8 mouse cellular contexts compared by ENCODE assay signal in genomic region chr6:124915942-124916694, GRCm38 (mm10). TPM values are rescaled to one million over a fixed set of nuclear protein-coding genes. Genes with fewer than 3 reads are reported as not detected.
A peak's percentile ranks its signal among the peaks of the same experiment; 100 is the strongest.
DNase-seq lines count a peak whose midpoint lies in the region; ATAC-seq and TF ChIP-seq lines count a peak whose summit lies in the region.

No protein-coding gene starts in this region.

- intact Hi-C loops in gastrocnemius, adult 2 months (cut with DNase I): loop anchor here (5.0 kb wide), 3 partner anchors 91 to 166 kb away; partner anchors contain the start of genes Atn1, Gm45234 and Zfp384

- H3K27me3 ChIP-seq in kidney, embryonic 14.5 days (ENCODE audit: control insufficient read depth, insufficient read depth, low read length): no peaks in the 10 kb centered on the region
- peaks cover 50% of the 10 kb centered on the region for H3K27me3 ChIP-seq in liver, embryonic 11.5 days (replicated peaks; ENCODE audit: control insufficient read depth, insufficient read depth, low read length)

- H3K4me3 ChIP-seq in gastrocnemius, adult 2 months: peak overlapping the region; percentile 91
- peak overlapping the region; percentile 82 for H3K4me3 ChIP-seq in bone marrow macrophage, adult 2 months (ENCODE audit: insufficient read depth, low read length)
- H3K4me3 ChIP-seq in kidney, embryonic 14.5 days (ENCODE audit: low read length): peak overlapping the region; percentile 78
- peak overlapping the region; percentile 88 for H3K4me3 ChIP-seq in liver, embryonic 11.5 days (ENCODE audit: low read depth, low read length)

- H3K4me1 ChIP-seq in bone marrow macrophage, adult 2 months (ENCODE audit: control insufficient read depth, insufficient read depth, low read length): peaks cover 56% of the 10 kb centered on the region
- H3K4me1 ChIP-seq in kidney, embryonic 14.5 days (ENCODE audit: control insufficient read depth, insufficient read depth, low read length): peaks cover 46% of the 10 kb centered on the region
- H3K4me1 ChIP-seq in liver, embryonic 11.5 days (replicated peaks; ENCODE audit: control insufficient read depth, insufficient read depth, low read length): peaks cover 26% of the 10 kb centered on the region

- TF ChIP-seq CTCF in gastrocnemius, adult 2 months (IDR thresholded peaks at IDR 0.05): no peak
- TF ChIP-seq CTCF in bone marrow macrophage, adult 2 months (IDR thresholded peaks at IDR 0.05; ENCODE audit: low read depth, low read length): no peak

- DNase-seq in gastrocnemius, adult 2 months: no peak
- DNase-seq in gastrocnemius, postnatal 10 days: no peak
- DNase-seq in frontal cortex, postnatal 10 days (ENCODE audit: low spot score in 2 of 2): peak; percentile 57 to 73
- DNase-seq in liver, embryonic 11.5 days (ENCODE audit: low spot score): peak; percentile 43
- peak; percentile 72 for DNase-seq in right cerebral cortex, postnatal 25 days
- DNase-seq in urinary bladder, postnatal 14 days (ENCODE audit: low spot score): no peak

- TF ChIP-seq POLR2A in bone marrow macrophage, adult 2 months (IDR thresholded peaks at IDR 0.05; ENCODE audit: borderline replicate concordance, low read depth, low read length): no peak

- ATAC-seq in kidney, embryonic 14.5 days (ENCODE audit: low FRiP score, low TSS enrichment): no peak
- no peak for ATAC-seq in liver, embryonic 11.5 days (replicated peaks; ENCODE audit: low FRiP score)

- peak overlapping the region; percentile 98 for H3K4me2 ChIP-seq in kidney, embryonic 14.5 days (replicated peaks; ENCODE audit: low read depth, low read length)
- H3K4me2 ChIP-seq in liver, embryonic 11.5 days: peak overlapping the region; percentile 95

- 4% methylated on average over 12 of the region's 12 CpGs for WGBS in kidney, embryonic 14.5 days
- WGBS in liver, embryonic 11.5 days: 14% methylated on average over 12 of the region's 12 CpGs

- H3K9me3 ChIP-seq in kidney, embryonic 14.5 days (ENCODE audit: control insufficient read depth, low read length): no peaks in the 10 kb centered on the region
- no peaks in the 10 kb centered on the region for H3K9me3 ChIP-seq in liver, embryonic 11.5 days (ENCODE audit: control insufficient read depth, low read length)

- peaks cover 22% of the 10 kb centered on the region for H3K36me3 ChIP-seq in kidney, embryonic 14.5 days (ENCODE audit: control insufficient read depth, insufficient read depth, low read length)
- H3K36me3 ChIP-seq in liver, embryonic 11.5 days (ENCODE audit: control insufficient read depth, insufficient read depth, low read length): peaks cover 2% of the 10 kb centered on the region; the same call in 1 of the 2 replicates

- H3K9ac ChIP-seq in kidney, embryonic 14.5 days (ENCODE audit: low read depth, low read length): peak overlapping the region; percentile 100
- peak overlapping the region; percentile 86 for H3K9ac ChIP-seq in liver, embryonic 11.5 days (ENCODE audit: low read depth, low read length)

- peak overlapping the region; percentile 94 for H3K27ac ChIP-seq in gastrocnemius, adult 2 months
- H3K27ac ChIP-seq in bone marrow macrophage, adult 2 months (ENCODE audit: insufficient read depth, low read depth, low read length): peak overlapping the region; percentile 73
- H3K27ac ChIP-seq in kidney, embryonic 14.5 days (ENCODE audit: low read depth, low read length): peak overlapping the region; percentile 98; the same call in 1 of the 2 replicates
- no peak overlapping the region for H3K27ac ChIP-seq in liver, embryonic 11.5 days (ENCODE audit: low read depth, low read length)

RNA-seq across cellular contexts. Expression of gene Ptms, which starts 3.8 kb away (rescaled TPM):
- 10 to 100 TPM; 65.5 to 99.4 TPM for total RNA-seq in gastrocnemius, adult 2 months (2021)
- total RNA-seq in gastrocnemius, postnatal 10 days (2021): 100 to 1,000 TPM; 273 to 298 TPM
- polyA plus RNA-seq in bone marrow macrophage, adult 2 months (2012; ENCODE audit: insufficient read depth, insufficient read length, missing spikeins): 820 and 821 TPM in 2 replicates
- polyA plus RNA-seq in kidney, embryonic 14.5 days (2014; fragmentation: Nextera tagmentation; extraction: Ambion mirVana): 219 and 295 TPM in 2 replicates
- polyA plus RNA-seq in liver, embryonic 11.5 days (2014; fragmentation: Nextera tagmentation; extraction: Ambion mirVana): 75.1 and 80.6 TPM in 2 replicates

RNA-seq across cellular contexts. Expression of gene Lag3, which starts 4.6 kb away (rescaled TPM):
- total RNA-seq in gastrocnemius, adult 2 months (2021): under 1 TPM; 0.11 to 0.13 TPM
- under 1 TPM; 0.56 to 0.68 TPM for total RNA-seq in gastrocnemius, postnatal 10 days (2021)
- 0.44 TPM in 1 of 2 replicates, not detected in the other for polyA plus RNA-seq in bone marrow macrophage, adult 2 months (2012; ENCODE audit: insufficient read depth, insufficient read length, missing spikeins)
- 1.6 and 1.7 TPM in 2 replicates for polyA plus RNA-seq in kidney, embryonic 14.5 days (2014; fragmentation: Nextera tagmentation; extraction: Ambion mirVana)
- 0.35 and 0.64 TPM in 2 replicates for polyA plus RNA-seq in liver, embryonic 11.5 days (2014; fragmentation: Nextera tagmentation; extraction: Ambion mirVana)

RNA-seq across cellular contexts. Expression of gene Mlf2, which starts 15.1 kb away (rescaled TPM):
- 100 to 1,000 TPM; 202 to 204 TPM for total RNA-seq in gastrocnemius, adult 2 months (2021)
- total RNA-seq in gastrocnemius, postnatal 10 days (2021): 100 to 1,000 TPM; 252 to 255 TPM
- 186 and 188 TPM in 2 replicates for polyA plus RNA-seq in bone marrow macrophage, adult 2 months (2012; ENCODE audit: insufficient read depth, insufficient read length, missing spikeins)
- 396 and 402 TPM in 2 replicates for polyA plus RNA-seq in kidney, embryonic 14.5 days (2014; fragmentation: Nextera tagmentation; extraction: Ambion mirVana)
- polyA plus RNA-seq in liver, embryonic 11.5 days (2014; fragmentation: Nextera tagmentation; extraction: Ambion mirVana): 257 and 264 TPM in 2 replicates

RNA-seq across cellular contexts. Expression of gene Cd4, which starts 28.1 kb away (rescaled TPM):
- not detected for total RNA-seq in gastrocnemius, adult 2 months (2021)
- total RNA-seq in gastrocnemius, postnatal 10 days (2021): 1 to 10 TPM in 1 of 2 experiments, under 1 TPM in 1; 0.61 to 2.1 TPM
- polyA plus RNA-seq in bone marrow macrophage, adult 2 months (2012; ENCODE audit: insufficient read depth, insufficient read length, missing spikeins): 20.6 and 23.4 TPM in 2 replicates
- polyA plus RNA-seq in kidney, embryonic 14.5 days (2014; fragmentation: Nextera tagmentation; extraction: Ambion mirVana): 0.16 TPM in 1 of 2 replicates, not detected in the other
- polyA plus RNA-seq in liver, embryonic 11.5 days (2014; fragmentation: Nextera tagmentation; extraction: Ambion mirVana): not detected in 2 replicates

RNA-seq across cellular contexts. Expression of gene Cops7a, which starts 49.2 kb away (rescaled TPM):
- 100 to 1,000 TPM; 108 to 115 TPM for total RNA-seq in gastrocnemius, adult 2 months (2021)
- total RNA-seq in gastrocnemius, postnatal 10 days (2021): 100 to 1,000 TPM in 1 of 2 experiments, 10 to 100 TPM in 1; 99.9 to 105 TPM
- 49.3 and 58.7 TPM in 2 replicates for polyA plus RNA-seq in bone marrow macrophage, adult 2 months (2012; ENCODE audit: insufficient read depth, insufficient read length, missing spikeins)
- polyA plus RNA-seq in kidney, embryonic 14.5 days (2014; fragmentation: Nextera tagmentation; extraction: Ambion mirVana): 144 and 162 TPM in 2 replicates
- polyA plus RNA-seq in liver, embryonic 11.5 days (2014; fragmentation: Nextera tagmentation; extraction: Ambion mirVana): 147 and 159 TPM in 2 replicates

Comparison
In these comparisons a context has a peak if more than half of its experiments do, and no peak if none do; other contexts are left out.
1. DNase-seq: peak in frontal cortex, postnatal 10 days (2 of 2), liver, embryonic 11.5 days (single experiment) and right cerebral cortex, postnatal 25 days (single experiment); none in gastrocnemius, adult 2 months (single experiment), gastrocnemius, postnatal 10 days (single experiment) and urinary bladder, postnatal 14 days (single experiment).
2. Peak in every context shown above with its lines, with median percentiles within 50 percentile points of each other: H3K4me3 ChIP-seq.